Mouse (Mus musculus) heart, embryonic 10.5 days (tissue): ENCODE measurements around the gene Mthfr. TPM values are rescaled to one million over a fixed set of nuclear protein-coding genes. Genes with fewer than 3 reads are reported as not detected.
A peak's percentile ranks its signal among the peaks of the same experiment; 100 is the strongest.

Experiments used
- DNase-seq: peaks from one replicate; pipeline ENCODE4 v3.0.0-alpha.2; 2017; ENCODE audit warnings: low spot score
- H3K27ac ChIP-seq: fragments of 300-500 bp; sonication (generic); 2 replicates; pipeline ENCODE4 v1.5.1; 2016; ENCODE audit warnings: mild to moderate bottlenecking
- H3K27me3 ChIP-seq: fragments of 300-500 bp; sonication (generic); 2 replicates; pipeline ENCODE4 v1.6.1; 2016; ENCODE audit warnings: mild to moderate bottlenecking; ENCODE audit not compliant: poor library complexity, insufficient read depth, severe bottlenecking
- H3K36me3 ChIP-seq: fragments of 300-500 bp; sonication (generic); 2 replicates; pipeline ENCODE4 v1.6.1; 2016; ENCODE audit warnings: mild to moderate bottlenecking, moderate library complexity
- H3K4me1 ChIP-seq: fragments of 300-500 bp; sonication (generic); 2 replicates; pipeline ENCODE4 v1.6.1; 2016; ENCODE audit warnings: mild to moderate bottlenecking
- H3K4me3 ChIP-seq: fragments of 300-500 bp; sonication (generic); 2 replicates; pipeline ENCODE4 v1.5.1; 2016; ENCODE audit warnings: mild to moderate bottlenecking, moderate library complexity
- H3K9me3 ChIP-seq: fragments of 300-500 bp; sonication (generic); 2 replicates; pipeline ENCODE4 v1.6.1; 2016; ENCODE audit warnings: mild to moderate bottlenecking, moderate library complexity
- WGBS: fragments of 180-500 bp; shearing (Covaris S2); methylation state at CpG from one replicate; pipeline ENCODE4 v1.1.7; 2016; 5-methylcytosine and 5-hydroxymethylcytosine counted together
- polyA plus RNA-seq: library from polyadenylated mRNA; unstranded; fragments of >200 nt; fragmentation: Nextera tagmentation; extraction: Ambion mirVana; gene quantifications from 2 replicates; pipeline ENCODE4 v1.2.1, GENCODE M21; 2016

Gene Mthfr
- polyA plus RNA-seq, 1 experiment from 2014 or later = 15.6 TPM

DNA sequence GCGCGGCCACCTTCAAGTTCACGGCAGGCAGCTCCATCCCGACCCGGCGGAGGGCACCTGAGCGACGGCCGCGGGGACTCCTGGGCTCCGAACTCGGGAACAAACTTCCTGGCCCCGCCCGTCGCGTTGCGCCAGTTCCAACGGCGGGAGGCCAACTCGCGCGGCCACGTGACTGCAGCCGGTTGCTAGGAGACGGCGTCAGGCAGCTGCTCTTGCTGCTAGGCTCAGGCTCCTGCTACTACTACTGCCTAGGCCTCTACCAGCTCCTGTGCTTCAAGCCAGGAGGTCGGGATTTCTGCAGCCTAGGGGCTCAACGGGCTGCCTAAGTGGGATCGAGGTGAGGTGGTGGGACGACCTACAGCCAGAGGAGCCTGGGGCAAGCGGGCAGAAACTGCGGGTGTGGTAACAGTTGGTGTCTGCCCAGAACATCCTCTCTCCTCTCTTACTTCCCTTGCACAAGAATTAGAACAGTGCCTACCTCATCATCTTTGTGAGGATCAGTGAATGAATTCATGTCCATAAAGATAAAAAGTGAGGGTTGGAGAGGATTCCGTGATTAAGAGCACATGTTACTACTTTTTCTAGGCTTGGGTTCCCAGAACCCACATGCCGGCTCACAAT, 49.1 kb downstream of the Mthfr start, which contains the start of gene Agtrap:
Gene Agtrap, minus strand, starts transcription at position 125 of the 621 bp plus-strand sequence.
- peaks cover 47% of the 10 kb centered on the region for H3K4me1 ChIP-seq

DNA sequence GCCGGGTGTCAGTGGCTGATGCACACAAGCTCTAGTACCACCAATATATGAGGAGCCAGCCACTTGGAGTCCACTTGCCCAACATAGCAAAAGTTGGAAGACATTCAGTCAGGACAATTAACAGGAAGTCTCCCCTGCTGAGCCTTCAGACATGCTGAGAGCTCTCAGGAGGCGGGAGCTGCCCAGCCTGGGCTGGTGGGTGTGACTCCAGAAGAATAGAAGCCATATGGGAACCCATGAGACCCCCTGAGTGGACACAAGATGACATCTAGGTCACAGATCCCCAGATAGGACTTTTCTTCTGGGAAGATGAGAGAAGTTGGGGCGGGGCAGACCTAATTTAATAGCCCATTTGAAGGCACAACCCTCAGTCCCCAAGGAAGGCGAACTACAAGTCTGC, 50.3 kb downstream of the Mthfr start:
- no peaks in the 10 kb centered on the region for H3K27me3 ChIP-seq
- 52% methylated on average over 4 of the region's 4 CpGs for WGBS
- H3K4me1 ChIP-seq = peaks cover 36% of the 10 kb centered on the region
- H3K9me3 ChIP-seq = no peaks in the 10 kb centered on the region
- H3K36me3 ChIP-seq = no peaks in the 10 kb centered on the region
- no peak overlapping the region for H3K27ac ChIP-seq
- no peak overlapping the region for H3K4me3 ChIP-seq
- DNase-seq = no peak

More for the DNA sequence above, 49.1 kb downstream of the Mthfr start, which contains the start of gene Agtrap:
- DNase-seq = peak; percentile 96
- Histone ChIP-seq H3K9me3 (no peaks in the 10 kb centered on the region), H3K36me3 (no peaks in the 10 kb centered on the region), H3K4me3 (peak within 1 kb of the TSS; percentile 88), H3K27me3 (no peaks in the 10 kb centered on the region), H3K27ac (peak within 1 kb of the TSS; percentile 94)
- WGBS = 7% methylated on average over 34 of the region's 34 CpGs

DNA sequence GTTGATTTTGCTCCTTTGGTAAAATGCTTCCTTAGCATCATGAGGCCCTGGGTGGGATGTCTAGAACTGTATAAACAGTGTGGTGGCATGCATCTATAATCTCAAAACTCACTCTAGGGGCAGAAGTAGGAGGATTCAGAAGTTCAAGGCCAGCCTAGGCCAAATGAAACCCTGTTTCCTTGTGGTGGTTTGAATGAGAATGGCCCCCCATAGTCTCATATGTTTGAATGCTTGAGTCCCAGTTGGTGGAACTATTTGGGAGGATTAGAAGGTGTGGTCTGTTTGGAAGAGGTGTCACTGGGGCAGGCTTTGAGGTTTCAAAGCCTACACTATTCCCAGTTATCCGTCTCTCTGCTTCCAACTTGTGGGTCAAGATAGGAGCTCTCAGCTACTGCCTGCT, 52.3 kb downstream of the Mthfr start:
- H3K4me3 ChIP-seq = no peak overlapping the region
- H3K27me3 ChIP-seq = no peaks in the 10 kb centered on the region
- no peaks in the 10 kb centered on the region for H3K36me3 ChIP-seq
- H3K9me3 ChIP-seq = no peaks in the 10 kb centered on the region
- no peak overlapping the region for H3K27ac ChIP-seq
- peaks cover 27% of the 10 kb centered on the region for H3K4me1 ChIP-seq
- 88% methylated on average over 1 of the region's 1 CpGs for WGBS
- DNase-seq = no peak

DNA sequence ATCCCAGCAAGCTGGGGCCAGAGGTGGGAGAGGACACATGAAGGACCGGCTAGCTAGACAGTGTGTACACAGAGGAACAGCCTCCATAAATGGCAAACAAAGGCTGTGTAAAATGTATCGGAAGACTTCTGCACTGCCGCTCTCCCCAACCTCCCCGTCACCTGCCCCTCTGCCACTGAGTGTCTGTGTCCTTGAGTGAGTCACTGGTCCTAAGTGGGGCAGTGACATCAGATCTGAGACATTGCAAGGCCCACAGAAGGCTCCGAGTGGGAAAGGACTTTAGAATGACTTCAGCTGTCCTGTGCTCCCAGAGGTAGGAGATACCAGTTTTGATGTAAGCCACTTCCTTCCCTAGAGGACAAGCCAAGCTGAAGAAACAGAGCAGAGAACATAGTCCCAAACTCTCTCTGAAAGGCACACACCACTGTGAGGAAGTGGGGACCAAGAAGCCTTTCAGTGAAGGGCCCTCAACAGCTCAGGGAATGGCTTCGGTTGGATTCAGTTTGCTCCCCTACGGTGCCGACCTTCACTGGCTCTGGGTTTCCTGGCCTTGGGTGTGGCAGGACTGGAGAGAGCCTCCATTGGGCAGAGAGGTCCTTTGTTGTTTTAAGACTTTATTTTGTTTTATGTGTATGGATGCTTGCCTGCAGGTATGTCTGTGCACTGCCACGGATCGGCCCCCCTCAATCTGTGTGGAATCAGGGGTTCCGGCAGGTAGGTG, 53.8 kb downstream of the Mthfr start:
- Histone ChIP-seq H3K4me1 (peaks cover 13% of the 10 kb centered on the region), H3K4me3 (no peak overlapping the region), H3K9me3 (no peaks in the 10 kb centered on the region), H3K27me3 (no peaks in the 10 kb centered on the region), H3K36me3 (no peaks in the 10 kb centered on the region), H3K27ac (no peak overlapping the region)
- no peak for DNase-seq
- WGBS = 82% methylated on average over 11 of the region's 11 CpGs

DNA sequence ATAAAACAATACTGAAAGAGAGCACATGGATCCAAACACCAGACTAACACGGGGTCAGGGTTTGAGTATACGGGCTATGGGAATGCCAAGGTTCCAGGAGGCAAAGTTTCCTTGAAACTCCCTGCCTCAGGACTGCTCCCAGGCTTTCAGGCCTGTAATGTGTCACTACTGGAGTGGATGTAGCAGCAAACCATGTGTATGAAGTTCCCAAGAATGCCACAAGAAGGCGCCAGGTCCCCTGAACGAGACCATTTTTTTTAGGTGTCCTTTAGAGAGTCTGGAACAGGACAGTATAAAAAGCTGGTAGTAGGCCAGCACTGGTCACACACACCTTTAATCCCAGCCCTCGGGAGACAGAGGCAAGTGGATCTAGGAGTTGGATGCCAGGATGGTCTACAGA, 55.3 kb downstream of the Mthfr start:
- WGBS = 85% methylated on average over 5 of the region's 5 CpGs

DNA sequence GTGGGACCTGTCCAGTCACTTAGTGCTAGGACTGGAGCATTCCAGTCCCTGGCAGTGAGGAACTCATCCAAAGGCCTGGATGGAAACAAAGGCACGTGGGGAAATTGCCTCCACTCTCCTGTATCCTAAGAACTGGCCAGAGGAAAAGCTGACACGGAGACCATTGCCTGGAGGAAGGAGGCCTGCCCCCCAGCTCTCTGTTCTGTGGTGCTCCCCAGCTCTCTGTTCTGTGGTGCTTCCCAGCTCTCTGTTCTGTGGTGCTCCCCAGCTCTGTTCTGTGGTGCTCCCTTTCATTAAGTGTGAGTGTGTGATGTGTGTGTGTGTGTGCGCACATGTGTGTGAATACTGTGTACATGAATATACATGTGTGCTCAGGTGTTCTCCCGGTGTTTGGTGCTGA, 56.2 kb downstream of the Mthfr start:
- DNase-seq = no peak
- 70% methylated on average over 4 of the region's 4 CpGs for WGBS
- peaks cover 9% of the 10 kb centered on the region; the same call in 1 of the 2 replicates for H3K4me1 ChIP-seq
- H3K36me3 ChIP-seq = no peaks in the 10 kb centered on the region
- H3K27me3 ChIP-seq = no peaks in the 10 kb centered on the region; the same call in 1 of the 2 replicates
- H3K9me3 ChIP-seq = no peaks in the 10 kb centered on the region
- H3K27ac ChIP-seq = no peak overlapping the region
- no peak overlapping the region for H3K4me3 ChIP-seq

More for the DNA sequence above, 55.3 kb downstream of the Mthfr start:
- no peaks in the 10 kb centered on the region for H3K9me3 ChIP-seq
- H3K36me3 ChIP-seq = no peaks in the 10 kb centered on the region
- H3K4me3 ChIP-seq = no peak overlapping the region
- no peaks in the 10 kb centered on the region; the same call in 1 of the 2 replicates for H3K27me3 ChIP-seq
- H3K27ac ChIP-seq = no peak overlapping the region
- H3K4me1 ChIP-seq = peaks cover 9% of the 10 kb centered on the region; the same call in 1 of the 2 replicates
- no peak for DNase-seq

DNA sequence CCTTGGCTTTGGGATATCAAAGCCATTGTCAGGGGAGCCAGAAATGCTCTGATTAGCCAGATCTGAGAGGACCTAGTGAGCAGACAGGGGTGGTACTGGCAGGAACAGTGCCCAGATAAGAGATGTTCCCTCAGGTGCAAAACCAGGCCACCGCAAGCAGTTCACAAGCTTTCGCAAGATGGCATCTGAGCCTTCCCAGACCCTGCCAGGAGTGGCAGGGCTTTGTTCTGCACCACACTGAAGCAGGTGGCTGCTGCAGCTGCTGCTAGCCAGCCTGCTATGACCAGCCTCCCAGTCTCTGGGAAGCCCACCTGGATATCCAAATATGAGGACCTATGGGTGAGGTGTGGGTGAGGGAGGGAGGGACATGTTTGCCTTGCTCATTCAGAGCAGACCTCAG, 59.1 kb downstream of the Mthfr start:
- Histone ChIP-seq H3K27me3 (peaks cover 4% of the 10 kb centered on the region; the same call in 1 of the 2 replicates), H3K36me3 (no peaks in the 10 kb centered on the region), H3K4me3 (no peak overlapping the region), H3K4me1 (peaks cover 19% of the 10 kb centered on the region), H3K27ac (no peak overlapping the region), H3K9me3 (no peaks in the 10 kb centered on the region)
- 94% methylated on average over 2 of the region's 2 CpGs for WGBS
- DNase-seq = no peak

DNA sequence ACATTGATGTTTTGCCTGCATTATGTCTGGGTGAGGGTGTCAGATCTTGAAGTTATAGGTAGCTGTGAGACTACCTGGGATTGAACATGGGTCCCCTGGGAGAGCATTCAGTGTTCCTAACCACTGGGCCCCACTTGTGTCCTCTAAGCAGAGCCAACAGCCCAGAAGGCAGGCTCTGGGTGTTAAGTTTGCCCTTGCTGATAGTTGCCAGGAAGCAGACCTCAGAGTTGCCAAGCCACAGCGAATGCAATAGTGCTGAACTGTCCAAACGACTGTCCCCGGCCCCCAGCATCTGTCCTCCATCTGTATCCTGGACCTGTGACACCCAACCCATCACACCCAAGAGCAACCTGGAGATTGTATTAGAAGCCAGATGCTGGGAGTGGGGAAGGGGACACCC, 59.8 kb downstream of the Mthfr start:
- no peak for DNase-seq
- Histone ChIP-seq H3K4me1 (peaks cover 19% of the 10 kb centered on the region), H3K27ac (no peak overlapping the region), H3K4me3 (no peak overlapping the region), H3K36me3 (no peaks in the 10 kb centered on the region), H3K9me3 (no peaks in the 10 kb centered on the region), H3K27me3 (peaks cover 4% of the 10 kb centered on the region; the same call in 1 of the 2 replicates)
- 68% methylated on average over 3 of the region's 3 CpGs for WGBS

DNA sequence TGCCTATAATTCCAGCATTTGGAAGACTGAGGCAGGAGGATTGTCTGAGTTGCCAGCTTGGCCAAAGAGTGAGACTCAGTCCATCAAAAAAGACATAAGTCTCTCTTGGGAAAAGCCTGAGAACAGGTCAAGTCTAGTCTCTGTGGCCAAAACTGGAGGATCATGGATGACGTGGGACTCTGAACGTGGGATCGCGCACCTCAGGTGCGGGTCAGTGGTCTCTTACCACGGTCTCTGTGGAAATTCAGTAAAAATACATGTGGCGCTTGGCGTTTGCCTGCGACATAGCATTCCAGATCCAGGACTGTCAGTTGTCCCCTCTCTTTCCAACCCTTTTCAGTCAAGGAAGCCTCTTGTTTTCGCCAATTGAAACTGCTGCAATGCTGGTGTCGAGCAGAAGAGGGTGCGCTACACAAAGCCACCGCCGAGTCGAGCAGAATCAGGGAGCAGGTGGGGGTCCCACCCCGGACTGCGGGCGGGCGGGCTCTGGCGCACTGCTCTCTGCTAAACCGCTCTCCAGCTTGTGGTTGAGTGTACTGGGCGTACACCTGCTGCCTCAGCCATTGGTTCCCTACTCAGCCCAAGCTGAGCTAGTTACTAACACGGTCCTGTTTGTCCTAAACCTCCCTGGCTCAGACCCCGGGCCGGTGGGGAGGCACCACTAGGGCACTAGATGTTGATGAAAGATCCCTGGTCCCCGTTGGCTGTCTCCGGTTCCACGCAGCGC, 63.1 kb downstream of the Mthfr start:
- no peaks in the 10 kb centered on the region for H3K36me3 ChIP-seq
- no peaks in the 10 kb centered on the region for H3K9me3 ChIP-seq
- H3K27ac ChIP-seq = peak overlapping the region; percentile 73
- peak overlapping the region; percentile 56 for H3K4me3 ChIP-seq
- peaks cover 4% of the 10 kb centered on the region; the same call in 1 of the 2 replicates for H3K27me3 ChIP-seq
- H3K4me1 ChIP-seq = peaks cover 17% of the 10 kb centered on the region
- DNase-seq = peak; percentile 82
- 17% methylated on average over 29 of the region's 29 CpGs for WGBS

DNA sequence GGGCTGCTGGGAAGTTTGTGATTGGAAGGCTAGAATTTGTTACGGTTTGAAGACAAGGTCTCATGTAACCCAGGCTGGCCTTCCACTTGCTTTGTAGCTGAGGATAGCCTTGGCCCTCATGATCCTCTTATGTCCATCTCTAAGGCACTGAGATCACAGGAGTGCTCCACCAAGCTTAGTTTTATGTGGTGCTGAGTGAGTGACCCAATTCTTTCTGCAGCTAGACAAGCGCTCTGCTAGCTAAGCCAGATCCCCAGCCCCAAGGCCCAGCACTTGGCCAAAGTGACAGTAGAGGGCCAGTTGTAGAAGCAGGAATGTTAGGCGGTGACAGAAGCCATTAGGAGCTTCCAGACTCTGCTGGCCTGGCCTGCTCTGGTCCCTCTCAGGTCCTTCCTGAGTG, 65.3 kb downstream of the Mthfr start:
- peaks cover 4% of the 10 kb centered on the region; the same call in 1 of the 2 replicates for H3K27me3 ChIP-seq
- 58% methylated on average over 3 of the region's 3 CpGs for WGBS

DNA sequence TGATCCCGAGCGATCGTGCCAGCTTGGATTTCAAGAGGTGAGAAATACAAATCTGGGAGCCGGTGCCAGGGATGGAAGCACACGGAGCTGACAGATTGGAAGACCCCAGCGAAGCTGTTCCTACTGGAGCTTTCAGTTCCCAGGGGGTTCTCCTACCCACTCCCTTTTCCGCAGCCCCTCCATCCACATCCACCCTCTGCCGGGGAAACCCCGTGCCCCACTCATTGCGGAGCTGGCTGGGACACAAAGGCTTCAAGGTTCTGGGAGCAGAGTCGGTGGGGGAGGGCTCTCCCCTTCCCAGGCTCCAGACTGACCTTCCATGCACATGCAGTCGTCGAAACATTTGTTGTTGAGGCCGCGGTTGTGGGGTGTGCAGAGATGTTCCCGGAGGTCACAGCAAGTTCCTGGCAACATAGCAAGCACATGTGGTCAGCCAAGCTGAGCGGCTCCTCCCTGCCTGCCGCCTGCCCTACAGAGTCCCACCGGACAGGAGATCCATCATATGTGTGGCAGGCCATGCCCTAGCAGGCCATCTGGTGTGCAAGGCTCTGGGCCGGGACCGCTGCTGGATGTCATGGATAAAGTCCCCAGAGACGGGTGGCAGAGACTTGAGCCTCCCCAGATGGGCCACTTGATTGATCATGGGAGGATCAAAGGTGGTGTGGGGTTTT, 68.9 kb downstream of the Mthfr start:
- Histone ChIP-seq H3K4me3 (0 out of 2 replicates have a peak overlapping the region, but pooled peaks have one; percentile 9), H3K27ac (peak overlapping the region; percentile 52; the same call in 1 of the 2 replicates), H3K4me1 (peaks cover 32% of the 10 kb centered on the region), H3K36me3 (no peaks in the 10 kb centered on the region), H3K9me3 (no peaks in the 10 kb centered on the region), H3K27me3 (peaks cover 3% of the 10 kb centered on the region; the same call in 1 of the 2 replicates)
- no peak for DNase-seq
- 44% methylated on average over 22 of the region's 22 CpGs for WGBS

More for the DNA sequence above, 65.3 kb downstream of the Mthfr start:
- Histone ChIP-seq H3K27ac (no peak overlapping the region), H3K4me3 (no peak overlapping the region), H3K36me3 (no peaks in the 10 kb centered on the region), H3K9me3 (no peaks in the 10 kb centered on the region), H3K4me1 (peaks cover 39% of the 10 kb centered on the region)
- no peak for DNase-seq

DNA sequence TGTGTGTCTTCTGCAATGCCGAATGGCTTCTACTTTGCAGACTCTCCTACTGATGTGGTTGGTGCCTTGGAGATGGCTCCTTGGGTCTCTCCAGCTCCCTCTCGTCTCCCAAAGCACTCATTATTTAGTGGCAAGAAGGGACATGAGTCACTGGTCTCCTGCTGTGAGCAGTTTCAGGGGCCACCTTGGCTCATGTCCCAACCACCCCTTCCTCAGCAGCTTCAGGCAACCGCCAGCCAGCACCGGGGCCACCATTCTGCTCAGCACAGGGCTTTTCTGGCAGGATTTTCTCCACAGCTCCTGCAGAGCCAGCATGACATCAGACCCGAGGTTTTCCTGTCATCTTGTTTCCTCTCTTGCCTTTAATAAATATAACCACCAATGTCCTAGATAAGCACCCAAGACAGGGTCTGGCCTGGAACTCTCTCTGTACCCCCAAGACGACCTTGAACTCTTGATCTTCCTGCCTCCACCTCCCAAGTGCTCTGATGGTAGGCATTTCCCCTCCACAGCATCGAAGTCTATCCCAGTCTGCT, 69.8 kb downstream of the Mthfr start:
- Histone ChIP-seq H3K27ac (no peak overlapping the region; the same call in 1 of the 2 replicates), H3K27me3 (peaks cover 11% of the 10 kb centered on the region; the same call in 1 of the 2 replicates), H3K4me3 (no peak overlapping the region), H3K4me1 (peaks cover 32% of the 10 kb centered on the region), H3K36me3 (no peaks in the 10 kb centered on the region), H3K9me3 (no peaks in the 10 kb centered on the region)
- 47% methylated on average over 7 of the region's 7 CpGs for WGBS
- no peak for DNase-seq
